Mouse (Mus musculus): Measurements from ENCODE around the gene Cntn3. TPM values are rescaled to one million over a fixed set of nuclear protein-coding genes. Genes with fewer than 3 reads are reported as not detected.

The Cntn3 gene
- polyA plus RNA-seq, 1 experiment from 2014 or later, result 0.33 TPM

DNA sequence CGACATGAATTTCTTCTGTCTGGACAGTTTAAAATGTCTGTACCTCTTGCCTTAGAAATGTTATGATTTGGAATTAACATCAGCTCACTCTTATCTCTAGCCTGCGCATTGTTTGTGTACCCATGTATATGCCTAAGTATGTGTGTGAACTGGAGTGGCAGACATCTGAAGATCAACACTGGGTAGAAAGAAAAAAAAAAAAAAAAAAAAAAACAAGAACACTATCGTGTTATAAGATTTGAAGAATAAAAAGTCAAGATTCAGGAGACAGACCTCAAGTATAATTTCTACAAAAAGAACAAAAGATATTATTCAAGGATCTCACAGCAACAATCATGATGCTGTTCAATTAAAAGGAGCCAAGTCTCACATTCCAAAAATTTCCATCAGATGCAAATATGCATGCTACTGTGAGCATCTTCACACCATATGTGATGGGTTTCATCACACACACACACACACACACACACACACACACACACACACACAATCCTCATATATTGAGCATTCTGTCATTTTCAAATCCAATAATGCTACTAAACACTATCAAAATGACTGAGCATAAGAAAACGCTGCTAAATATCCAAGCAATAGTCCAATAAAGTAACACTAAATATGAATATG lies 17.0 kb downstream of the Cntn3 start:
- no peaks in the 10 kb centered on the region for H3K27me3 ChIP-seq (ENCODE audit: insufficient read depth, poor library complexity, severe bottlenecking)
- H3K27ac ChIP-seq, result no peak overlapping the region
- no peak for DNase-seq (ENCODE audit: low spot score)
- no peaks in the 10 kb centered on the region for H3K4me1 ChIP-seq
- H3K4me3 ChIP-seq, result no peak overlapping the region
- WGBS, result 80% methylated on average over 4 of the region's 4 CpGs
- H3K9me3 ChIP-seq, result no peaks in the 10 kb centered on the region
- H3K36me3 ChIP-seq, result no peaks in the 10 kb centered on the region

GRCm38 (mm10) chr6:102555067-102555657 lies 17.7 kb downstream of the Cntn3 start:
- Histone ChIP-seq H3K4me1 (no peaks in the 10 kb centered on the region), H3K27me3 (ENCODE audit: insufficient read depth, poor library complexity, severe bottlenecking) (no peaks in the 10 kb centered on the region)
- WGBS, result 79% methylated on average over 3 of the region's 3 CpGs

GRCm38 (mm10) chr6:102541633-102542412 lies 31.1 kb downstream of the Cntn3 start:
- 77% methylated on average over 7 of the region's 7 CpGs for WGBS
- H3K27me3 ChIP-seq (ENCODE audit: insufficient read depth, poor library complexity, severe bottlenecking), result no peaks in the 10 kb centered on the region
- H3K4me1 ChIP-seq, result no peaks in the 10 kb centered on the region
- H3K27ac ChIP-seq, result no peak overlapping the region
- no peak for DNase-seq (ENCODE audit: low spot score)
- H3K9me3 ChIP-seq, result no peaks in the 10 kb centered on the region
- no peaks in the 10 kb centered on the region for H3K36me3 ChIP-seq
- H3K4me3 ChIP-seq, result no peak overlapping the region

More at GRCm38 (mm10) chr6:102555067-102555657, 17.7 kb downstream of the Cntn3 start:
- H3K27ac ChIP-seq, result no peak overlapping the region
- no peak for DNase-seq (ENCODE audit: low spot score)
- H3K4me3 ChIP-seq, result no peak overlapping the region
- H3K9me3 ChIP-seq, result no peaks in the 10 kb centered on the region
- H3K36me3 ChIP-seq, result no peaks in the 10 kb centered on the region

DNA sequence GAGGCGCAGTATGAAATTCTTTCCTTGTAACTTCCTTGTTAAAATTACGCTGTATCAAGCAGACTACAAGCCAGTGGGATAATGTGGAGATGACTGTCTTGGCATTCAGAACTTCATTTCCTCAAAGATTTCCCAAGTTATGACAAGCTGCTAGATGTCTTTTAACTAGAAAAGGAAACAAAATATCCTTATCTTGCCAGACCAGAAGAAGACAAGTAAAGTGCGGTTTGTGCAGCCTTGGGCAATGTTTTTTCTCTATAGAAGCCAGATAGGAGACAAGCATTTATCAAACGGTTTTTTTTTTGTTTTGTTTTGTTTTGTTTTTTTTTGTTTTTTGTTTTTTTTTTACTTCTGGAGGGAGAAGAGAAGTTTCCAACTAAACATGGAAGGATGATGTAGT lies 37.3 kb downstream of the Cntn3 start:
- Histone ChIP-seq H3K27me3 (ENCODE audit: insufficient read depth, poor library complexity, severe bottlenecking) (no peaks in the 10 kb centered on the region), H3K27ac (no peak overlapping the region), H3K4me3 (no peak overlapping the region), H3K4me1 (no peaks in the 10 kb centered on the region), H3K36me3 (no peaks in the 10 kb centered on the region), H3K9me3 (no peaks in the 10 kb centered on the region)
- 74% methylated on average over 4 of the region's 4 CpGs for WGBS
- no peak for DNase-seq (ENCODE audit: low spot score)

- no peak for DNase-seq (ENCODE audit: low spot score)
- 68% methylated on average over 2 of the region's 2 CpGs for WGBS
- H3K36me3 ChIP-seq, result no peaks in the 10 kb centered on the region
- H3K9me3 ChIP-seq, result no peaks in the 10 kb centered on the region
- no peak overlapping the region for H3K27ac ChIP-seq
- no peak overlapping the region for H3K4me3 ChIP-seq
- no peaks in the 10 kb centered on the region for H3K4me1 ChIP-seq
- no peaks in the 10 kb centered on the region for H3K27me3 ChIP-seq (ENCODE audit: insufficient read depth, poor library complexity, severe bottlenecking)
Observed at GRCm38 (mm10) chr6:102523037-102523436, 49.9 kb downstream of the Cntn3 start.

DNA sequence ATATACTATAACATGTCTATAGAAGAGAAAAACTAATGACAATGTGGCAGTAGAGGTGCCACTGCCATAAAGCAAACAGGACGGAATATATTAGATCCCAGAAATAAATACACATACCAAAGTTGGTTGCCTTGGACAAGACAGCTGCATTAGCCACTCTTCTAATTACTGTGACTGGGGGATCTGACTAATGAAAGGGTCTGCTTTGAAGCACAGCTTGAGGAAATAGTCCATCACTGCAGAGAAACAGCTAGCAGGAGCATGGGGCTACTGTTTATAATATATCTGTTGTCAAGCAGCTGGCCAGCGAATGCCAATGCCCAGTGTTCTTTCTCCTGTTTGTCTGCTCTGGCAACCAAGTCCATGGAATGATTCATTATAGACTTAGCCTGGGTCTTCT lies 51.9 kb downstream of the Cntn3 start:
- Histone ChIP-seq H3K36me3 (no peaks in the 10 kb centered on the region), H3K27ac (no peak overlapping the region), H3K4me1 (no peaks in the 10 kb centered on the region), H3K4me3 (no peak overlapping the region), H3K27me3 (ENCODE audit: insufficient read depth, poor library complexity, severe bottlenecking) (no peaks in the 10 kb centered on the region), H3K9me3 (no peaks in the 10 kb centered on the region)
- no peak for DNase-seq (ENCODE audit: low spot score)
- WGBS, result 73% methylated on average over 2 of the region's 2 CpGs

DNA sequence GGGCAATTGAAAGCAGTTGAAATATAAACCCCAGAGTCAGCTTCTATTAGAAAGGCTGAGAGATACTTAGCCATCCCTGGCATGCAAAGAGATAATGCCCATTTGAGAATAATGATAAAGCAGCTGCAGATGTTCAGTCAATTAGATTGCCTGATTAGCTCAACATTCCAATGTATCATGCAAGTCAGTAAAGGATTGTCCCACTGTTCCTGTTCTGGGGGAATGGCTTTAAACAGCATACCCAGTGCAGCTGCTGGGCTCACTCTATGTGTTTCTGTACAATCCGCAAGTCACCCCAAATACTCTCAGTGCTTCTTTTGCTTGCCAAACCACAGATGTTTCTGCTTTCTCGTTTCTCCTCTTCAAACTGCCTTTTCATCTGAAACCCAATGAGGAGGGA lies 57.7 kb downstream of the Cntn3 start:
- H3K4me3 ChIP-seq, result no peak overlapping the region
- no peak for DNase-seq (ENCODE audit: low spot score)
- no peaks in the 10 kb centered on the region for H3K27me3 ChIP-seq (ENCODE audit: insufficient read depth, poor library complexity, severe bottlenecking)
- H3K36me3 ChIP-seq, result no peaks in the 10 kb centered on the region
- no peaks in the 10 kb centered on the region for H3K4me1 ChIP-seq
- no peak overlapping the region for H3K27ac ChIP-seq
- 88% methylated on average over 2 of the region's 2 CpGs for WGBS
- no peaks in the 10 kb centered on the region for H3K9me3 ChIP-seq

DNA sequence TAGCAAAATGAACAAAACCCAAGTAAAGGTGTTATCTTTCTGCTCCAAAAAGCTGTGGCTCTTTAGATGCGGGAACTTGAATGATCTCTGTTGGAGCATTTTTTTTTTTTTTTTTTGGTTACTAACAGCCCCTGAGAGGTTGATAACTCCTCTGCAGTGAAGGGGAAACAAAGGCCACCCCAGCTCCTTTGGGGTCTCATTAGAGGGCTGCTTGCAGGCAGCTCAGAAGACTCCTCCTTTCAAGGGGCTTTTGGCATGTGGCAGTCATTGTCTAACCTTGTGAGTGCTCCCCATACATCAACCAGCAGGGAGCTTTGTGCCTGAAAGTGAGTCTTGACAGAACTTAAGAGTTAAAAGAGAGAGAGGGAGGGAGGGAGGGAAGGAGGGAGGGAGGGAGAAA lies 60.8 kb downstream of the Cntn3 start:
- Histone ChIP-seq H3K4me1 (no peaks in the 10 kb centered on the region), H3K9me3 (no peaks in the 10 kb centered on the region), H3K36me3 (no peaks in the 10 kb centered on the region), H3K27ac (no peak overlapping the region), H3K4me3 (no peak overlapping the region), H3K27me3 (ENCODE audit: insufficient read depth, poor library complexity, severe bottlenecking) (no peaks in the 10 kb centered on the region)
- WGBS, result 76% methylated on average over 1 of the region's 1 CpGs
- no peak for DNase-seq (ENCODE audit: low spot score)

DNA sequence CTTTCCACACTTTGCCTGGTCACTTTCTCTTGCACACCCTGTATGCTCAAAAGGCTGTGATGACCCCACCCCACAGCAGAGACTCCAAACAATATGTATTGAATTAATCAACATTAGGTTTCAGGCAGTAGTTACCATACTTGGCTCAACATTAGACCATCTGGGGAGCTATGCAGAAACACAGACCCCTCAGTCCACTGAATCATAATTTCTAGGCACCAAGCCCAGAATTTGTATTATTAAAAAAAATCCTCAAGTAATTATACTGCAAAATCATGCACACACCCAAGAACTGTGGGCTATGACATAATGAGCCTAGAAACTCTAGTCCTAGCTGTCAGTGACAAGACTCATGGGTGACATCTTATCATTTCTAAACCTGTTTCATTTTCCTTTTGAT lies 87.4 kb downstream of the Cntn3 start:
- Histone ChIP-seq H3K27me3 (ENCODE audit: insufficient read depth, poor library complexity, severe bottlenecking) (no peaks in the 10 kb centered on the region), H3K36me3 (no peaks in the 10 kb centered on the region), H3K4me1 (no peaks in the 10 kb centered on the region), H3K9me3 (no peaks in the 10 kb centered on the region), H3K27ac (no peak overlapping the region), H3K4me3 (no peak overlapping the region)
- no peak for DNase-seq (ENCODE audit: low spot score)

DNA sequence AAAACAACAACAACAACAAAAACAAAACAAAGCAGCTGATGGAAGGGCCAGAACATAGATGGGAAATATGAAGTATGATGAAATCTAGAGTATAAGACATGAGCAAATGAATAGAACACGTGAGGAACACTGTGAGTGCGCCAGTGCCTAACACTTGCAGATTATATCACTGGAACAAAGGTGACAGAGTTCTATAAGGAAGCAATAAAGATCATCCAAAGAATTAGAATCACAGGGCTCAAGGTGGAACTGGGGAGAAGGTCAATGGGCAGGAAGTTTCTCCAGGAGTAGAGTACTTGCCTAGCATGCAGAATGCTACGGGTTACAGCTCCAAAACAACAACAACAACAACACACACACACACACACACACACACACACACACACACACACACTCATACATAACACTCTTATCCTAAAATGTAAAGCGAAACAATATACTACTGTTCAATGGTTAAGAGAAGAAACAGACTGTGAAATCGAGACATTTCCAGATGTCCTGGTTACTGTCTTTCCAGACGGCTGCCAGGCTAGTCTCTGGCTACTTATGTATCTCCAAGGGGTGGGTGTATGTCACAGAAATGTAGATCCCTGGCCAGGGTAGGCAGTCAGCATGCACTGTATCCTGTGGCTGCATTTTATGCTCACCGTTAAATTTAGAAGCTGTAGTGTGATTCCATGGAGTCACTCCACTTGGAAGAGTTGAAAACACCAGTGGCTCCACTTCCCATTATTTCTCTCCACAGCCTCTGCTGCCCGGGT lies 94.4 kb downstream of the Cntn3 start:
- no peaks in the 10 kb centered on the region for H3K9me3 ChIP-seq
- 73% methylated on average over 8 of the region's 8 CpGs for WGBS

DNA sequence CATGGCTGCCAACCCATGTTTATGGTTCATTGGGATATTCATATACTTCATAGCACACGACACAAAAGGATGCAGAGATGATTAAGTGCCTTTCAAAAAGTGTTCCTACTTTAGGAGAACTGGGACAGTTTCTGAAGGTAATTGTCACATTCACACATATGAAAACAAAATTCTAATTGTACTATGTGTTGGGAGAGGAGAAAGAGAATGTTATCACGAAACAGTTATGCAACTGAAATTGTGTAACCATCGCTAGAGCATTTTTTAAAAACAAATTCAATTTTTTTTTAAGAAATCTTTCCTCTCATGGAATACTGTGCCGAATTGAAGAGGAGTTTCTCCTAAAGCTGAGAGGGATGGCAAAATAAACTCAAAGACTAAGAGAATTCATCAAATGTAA lies 134.5 kb downstream of the Cntn3 start:
- Histone ChIP-seq H3K27ac (no peak overlapping the region), H3K36me3 (no peaks in the 10 kb centered on the region), H3K9me3 (no peaks in the 10 kb centered on the region), H3K4me1 (no peaks in the 10 kb centered on the region), H3K27me3 (ENCODE audit: insufficient read depth, poor library complexity, severe bottlenecking) (no peaks in the 10 kb centered on the region), H3K4me3 (no peak overlapping the region)
- DNase-seq (ENCODE audit: low spot score), result no peak
- 75% methylated on average over 4 of the region's 4 CpGs for WGBS

More for the DNA sequence above, 94.4 kb downstream of the Cntn3 start:
- Histone ChIP-seq H3K4me1 (no peaks in the 10 kb centered on the region), H3K27me3 (ENCODE audit: insufficient read depth, poor library complexity, severe bottlenecking) (no peaks in the 10 kb centered on the region), H3K27ac (no peak overlapping the region), H3K36me3 (no peaks in the 10 kb centered on the region), H3K4me3 (no peak overlapping the region)
- no peak for DNase-seq (ENCODE audit: low spot score)

GRCm38 (mm10) chr6:102427549-102427948 lies 145.4 kb downstream of the Cntn3 start:
- WGBS, result 77% methylated on average over 1 of the region's 1 CpGs
- no peak for DNase-seq (ENCODE audit: low spot score)
- Histone ChIP-seq H3K27me3 (ENCODE audit: insufficient read depth, poor library complexity, severe bottlenecking) (no peaks in the 10 kb centered on the region), H3K4me1 (peaks cover 3% of the 10 kb centered on the region; the same call in 1 of the 2 replicates), H3K36me3 (no peaks in the 10 kb centered on the region), H3K27ac (no peak overlapping the region), H3K9me3 (no peaks in the 10 kb centered on the region), H3K4me3 (no peak overlapping the region)

- DNase-seq (ENCODE audit: low spot score), result no peak
- no peak overlapping the region for H3K27ac ChIP-seq
- H3K36me3 ChIP-seq, result no peaks in the 10 kb centered on the region
- no peaks in the 10 kb centered on the region for H3K9me3 ChIP-seq
- WGBS, result 65% methylated on average over 1 of the region's 1 CpGs
- H3K27me3 ChIP-seq (ENCODE audit: insufficient read depth, poor library complexity, severe bottlenecking), result no peaks in the 10 kb centered on the region
- no peaks in the 10 kb centered on the region for H3K4me1 ChIP-seq
- no peak overlapping the region for H3K4me3 ChIP-seq
Observed at GRCm38 (mm10) chr6:102421781-102422180, 151.1 kb downstream of the Cntn3 start.

Data from heart, embryonic 10.5 days (tissue).